Mouse (Mus musculus): ENCODE results near the gene Ice1. TPM values are rescaled to one million over a fixed set of nuclear protein-coding genes. Genes with fewer than 3 reads are reported as not detected.
A peak's percentile ranks its signal among the peaks of the same experiment; 100 is the strongest.

Gene Ice1
- 9.7 and 10.3 TPM in 2 replicates for polyA plus RNA-seq (2016; fragmentation: Nextera tagmentation; extraction: Ambion mirVana)

DNA sequence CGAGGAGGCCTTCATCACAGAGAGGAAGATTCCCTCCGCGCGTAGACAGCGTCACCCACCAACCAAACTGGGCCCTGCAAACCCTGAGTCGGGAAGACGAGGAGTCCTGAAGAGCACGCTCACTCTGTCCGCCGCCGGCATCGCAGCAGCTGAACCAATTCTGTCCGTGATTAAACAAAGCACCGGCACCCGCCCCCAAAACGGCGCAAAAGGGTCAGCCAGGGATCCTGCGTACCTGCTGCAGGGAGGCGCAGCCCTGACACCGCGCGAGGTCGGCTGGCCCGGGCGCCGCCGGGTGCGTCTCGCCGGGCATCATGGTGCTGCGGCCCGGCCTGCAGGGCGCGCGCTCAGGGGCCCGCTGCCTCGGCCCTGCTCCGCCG is at the start of gene Ice1:
Ice1 (minus strand) TSS at position 353 of the 380 bp plus-strand sequence.
- under 1% methylated on average over 39 of the region's 39 CpGs for WGBS (ENCODE audit: insufficient replicate concordance)
- ATAC-seq: peak; percentile 42

DNA sequence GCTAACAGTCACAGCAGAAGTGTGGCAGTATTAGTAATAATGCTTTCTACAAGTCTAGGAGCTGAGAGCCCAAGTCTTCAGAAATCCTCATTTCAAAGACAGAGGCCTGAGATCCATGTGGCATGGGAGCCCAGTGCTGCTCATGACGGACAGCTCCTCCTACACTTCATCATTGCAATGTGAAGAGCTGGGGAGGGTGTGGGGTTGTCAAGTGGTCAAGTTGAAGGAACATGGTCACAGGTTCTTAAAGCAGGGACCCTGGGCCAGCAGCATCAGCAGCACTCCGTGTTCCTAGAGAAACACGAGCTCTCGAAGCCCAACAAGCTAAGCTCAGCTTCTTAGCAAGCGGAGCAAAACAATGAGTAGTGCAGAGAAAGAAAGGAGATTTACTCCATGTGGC is 48.4 kb upstream of the Ice1 start:
- ATAC-seq: no peak
- Histone ChIP-seq H3K9me3 (replicated peaks) (no peaks in the 10 kb centered on the region), H3K27me3 (replicated peaks) (no peaks in the 10 kb centered on the region), H3K4me1 (no peaks in the 10 kb centered on the region), H3K36me3 (no peaks in the 10 kb centered on the region), H3K9ac (no peak overlapping the region), H3K4me2 (no peak overlapping the region), H3K27ac (no peak overlapping the region), H3K4me3 (no peak overlapping the region)
- WGBS (ENCODE audit: insufficient replicate concordance): 70% methylated on average over 5 of the region's 5 CpGs

More for the DNA sequence above, at the start of gene Ice1:
- H3K4me2 ChIP-seq: peak within 1 kb of the TSS; percentile 79
- H3K9me3 ChIP-seq (replicated peaks): no peaks in the 10 kb centered on the region
- H3K4me1 ChIP-seq: peaks cover 36% of the 10 kb centered on the region
- no peaks in the 10 kb centered on the region for H3K27me3 ChIP-seq (replicated peaks)
- H3K9ac ChIP-seq: peak within 1 kb of the TSS; percentile 85
- H3K27ac ChIP-seq: peak within 1 kb of the TSS; percentile 77
- peak within 1 kb of the TSS; percentile 90 for H3K4me3 ChIP-seq
- no peaks in the 10 kb centered on the region for H3K36me3 ChIP-seq

DNA sequence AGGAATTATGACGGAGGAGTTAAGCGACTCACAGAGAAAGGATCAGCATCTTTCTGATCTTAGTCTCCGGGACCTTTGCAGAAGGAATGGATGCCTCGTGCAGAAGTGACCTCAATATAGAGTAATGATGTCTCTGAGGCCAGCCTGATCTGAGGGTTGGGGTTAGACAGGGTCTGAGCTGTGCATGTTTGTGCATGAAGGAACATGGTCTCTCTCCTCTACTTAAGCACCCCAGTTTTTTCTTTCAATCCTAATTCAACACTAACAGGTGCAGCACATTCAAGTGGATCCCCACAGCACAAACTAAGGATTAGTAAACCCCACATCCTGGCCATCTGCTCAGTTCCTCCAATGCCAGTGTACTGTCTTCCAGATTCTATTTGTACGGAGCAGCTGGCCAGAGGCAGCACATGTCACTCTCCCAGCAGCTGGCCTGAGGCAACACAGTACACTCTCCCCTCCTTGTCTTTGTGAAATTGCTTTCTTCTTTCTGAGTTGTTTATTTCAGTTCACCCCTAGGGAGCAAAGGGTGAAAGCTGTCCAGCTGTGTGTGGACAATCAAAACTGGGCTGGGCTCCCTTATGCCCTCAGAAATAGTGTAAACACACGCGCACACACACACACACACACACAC is 47.7 kb upstream of the Ice1 start:
- H3K27ac ChIP-seq: no peak overlapping the region
- 79% methylated on average over 7 of the region's 7 CpGs for WGBS (ENCODE audit: insufficient replicate concordance)
- ATAC-seq: no peak
- H3K27me3 ChIP-seq (replicated peaks): no peaks in the 10 kb centered on the region
- H3K4me1 ChIP-seq: no peaks in the 10 kb centered on the region
- no peak overlapping the region for H3K4me3 ChIP-seq
- no peak overlapping the region for H3K4me2 ChIP-seq
- no peak overlapping the region for H3K9ac ChIP-seq
- no peaks in the 10 kb centered on the region for H3K36me3 ChIP-seq
- H3K9me3 ChIP-seq (replicated peaks): no peaks in the 10 kb centered on the region

DNA sequence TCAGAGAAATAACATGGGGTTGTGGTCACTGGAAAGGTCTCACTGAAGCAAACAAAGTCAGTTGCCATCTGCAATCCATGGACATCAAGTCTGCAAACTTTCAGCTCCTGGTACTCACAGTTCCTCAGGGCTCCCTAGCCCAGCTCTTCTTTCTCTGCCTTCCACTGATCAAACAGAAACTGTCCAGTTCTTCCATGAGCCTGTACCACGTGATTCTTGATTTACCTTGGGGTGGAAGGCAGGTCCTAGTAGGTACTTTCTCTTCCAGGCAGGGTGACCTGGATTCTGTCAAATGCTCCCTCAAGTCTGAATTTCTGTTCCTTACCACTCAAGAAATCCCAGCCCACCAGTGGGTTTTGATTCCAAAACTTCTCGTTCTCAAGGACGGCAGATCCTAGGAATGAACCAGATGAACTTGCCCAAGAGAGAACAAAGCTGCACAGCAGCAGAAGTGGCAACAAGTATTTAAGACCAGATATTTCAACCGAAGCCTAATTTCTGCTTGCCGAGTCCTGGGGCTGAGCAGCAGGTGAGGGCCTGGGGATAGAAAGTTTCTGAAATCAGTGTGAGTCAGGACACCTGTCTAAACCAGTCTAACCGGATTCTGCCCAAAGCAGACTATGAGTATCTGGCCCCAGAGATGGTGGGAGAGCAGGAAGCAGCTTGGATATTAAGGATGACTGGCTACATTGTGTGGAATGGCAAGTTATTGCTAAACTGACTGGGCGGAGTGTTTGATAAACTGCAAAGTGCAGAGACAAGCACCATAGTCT is 44.2 kb upstream of the Ice1 start:
- Histone ChIP-seq H3K9me3 (replicated peaks) (no peaks in the 10 kb centered on the region), H3K27ac (no peak overlapping the region), H3K36me3 (no peaks in the 10 kb centered on the region), H3K27me3 (replicated peaks) (no peaks in the 10 kb centered on the region), H3K9ac (no peak overlapping the region), H3K4me3 (no peak overlapping the region), H3K4me2 (no peak overlapping the region), H3K4me1 (no peaks in the 10 kb centered on the region)
- no peak for ATAC-seq
- 64% methylated on average over 7 of the region's 7 CpGs for WGBS (ENCODE audit: insufficient replicate concordance)

DNA sequence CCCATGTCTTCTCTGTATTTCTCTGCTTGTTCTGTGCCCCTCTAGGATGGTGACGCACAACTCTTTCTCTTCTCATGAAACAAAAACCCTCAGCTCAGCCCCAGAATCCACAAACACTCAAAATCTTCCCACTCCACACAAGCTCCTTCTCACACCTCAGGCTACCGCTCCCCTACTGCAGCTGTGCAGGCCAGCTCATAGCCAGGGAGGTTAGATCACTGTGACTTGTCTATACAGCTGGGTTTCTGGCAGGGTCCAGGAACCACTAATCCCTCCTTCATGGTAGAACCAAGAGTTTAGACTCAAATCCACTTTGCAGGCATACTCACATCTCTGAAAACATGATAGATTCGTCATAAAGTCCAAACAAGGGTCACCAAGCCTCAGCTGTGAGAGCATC is 42.9 kb upstream of the Ice1 start:
- H3K4me2 ChIP-seq: no peak overlapping the region
- WGBS (ENCODE audit: insufficient replicate concordance): 60% methylated on average over 3 of the region's 3 CpGs
- no peak overlapping the region for H3K4me3 ChIP-seq
- H3K9me3 ChIP-seq (replicated peaks): no peaks in the 10 kb centered on the region
- no peaks in the 10 kb centered on the region for H3K27me3 ChIP-seq (replicated peaks)
- ATAC-seq: no peak
- no peak overlapping the region for H3K27ac ChIP-seq
- no peaks in the 10 kb centered on the region for H3K4me1 ChIP-seq
- H3K36me3 ChIP-seq: no peaks in the 10 kb centered on the region
- H3K9ac ChIP-seq: no peak overlapping the region

DNA sequence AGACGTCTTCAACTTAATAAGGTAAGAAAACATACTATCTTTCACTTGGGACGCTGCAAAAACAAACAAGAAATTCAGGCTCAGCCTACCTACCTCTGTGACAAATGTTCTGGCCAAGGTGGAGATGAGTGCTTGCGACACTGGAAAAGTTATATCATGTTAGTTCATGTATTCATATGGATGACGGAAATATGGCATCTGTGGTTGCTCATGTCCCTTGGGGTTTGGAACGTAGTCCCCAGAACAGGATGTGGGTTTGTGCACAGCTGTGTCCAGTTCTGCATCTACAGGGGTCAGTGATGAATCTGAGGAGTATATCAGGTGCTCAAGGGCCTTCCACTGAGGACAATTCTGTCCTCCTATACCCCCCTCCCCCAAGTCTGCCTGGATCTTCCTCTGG is 40.3 kb upstream of the Ice1 start:
- ATAC-seq: no peak
- no peak overlapping the region for H3K4me3 ChIP-seq
- no peaks in the 10 kb centered on the region for H3K4me1 ChIP-seq
- H3K27me3 ChIP-seq (replicated peaks): no peaks in the 10 kb centered on the region
- H3K36me3 ChIP-seq: no peaks in the 10 kb centered on the region
- no peak overlapping the region for H3K9ac ChIP-seq
- H3K4me2 ChIP-seq: no peak overlapping the region
- H3K27ac ChIP-seq: no peak overlapping the region
- 64% methylated on average over 5 of the region's 5 CpGs for WGBS (ENCODE audit: insufficient replicate concordance)
- no peaks in the 10 kb centered on the region for H3K9me3 ChIP-seq (replicated peaks)

DNA sequence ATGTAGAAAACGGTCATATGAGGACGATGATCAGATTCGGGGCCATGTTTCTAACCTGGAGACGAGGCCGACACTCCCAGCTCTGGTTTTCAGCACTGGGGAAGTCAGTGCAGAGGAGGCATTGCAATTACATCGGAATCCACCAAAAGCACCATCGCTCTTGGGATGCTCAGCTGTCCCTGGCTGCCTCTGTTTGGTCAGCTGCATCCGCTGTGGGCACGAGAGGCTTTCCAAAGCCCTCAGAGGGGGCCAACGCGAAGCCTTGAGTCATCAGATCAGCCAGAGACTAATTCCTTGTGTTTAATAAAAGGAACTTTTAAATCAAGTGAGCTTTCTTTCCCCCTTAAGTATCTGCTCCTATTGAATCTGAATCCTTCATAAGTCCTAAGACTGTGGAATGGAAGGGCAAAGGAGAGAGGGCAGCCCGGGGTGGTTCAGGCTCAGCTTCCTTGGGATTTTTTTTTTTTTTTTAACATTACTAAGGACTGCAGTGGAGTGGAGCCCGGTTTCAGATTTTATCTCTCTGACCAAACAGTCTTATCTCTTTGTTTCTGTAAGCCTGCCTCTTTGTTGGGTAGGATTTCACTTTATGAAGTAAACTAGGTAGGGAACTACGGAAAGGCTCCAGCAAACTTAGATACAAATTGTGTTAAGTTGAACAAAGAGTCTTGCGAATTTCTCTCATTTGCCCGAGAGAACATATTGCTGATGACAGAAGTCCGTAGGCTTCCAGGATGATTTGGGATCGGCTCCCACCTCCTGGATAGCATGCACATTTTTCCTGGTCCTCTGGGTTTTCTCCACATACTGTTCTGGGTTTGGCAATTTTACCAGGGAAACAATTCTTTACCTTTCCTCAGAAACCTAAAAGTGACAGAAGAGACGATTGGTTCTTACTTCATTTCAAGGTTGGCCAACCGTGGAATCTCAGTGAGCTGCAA is 39.1 kb upstream of the Ice1 start:
- 53% methylated on average over 20 of the region's 20 CpGs for WGBS (ENCODE audit: insufficient replicate concordance)
- H3K4me3 ChIP-seq: no peak overlapping the region
- H3K4me1 ChIP-seq: no peaks in the 10 kb centered on the region
- no peaks in the 10 kb centered on the region for H3K36me3 ChIP-seq
- ATAC-seq: no peak
- no peak overlapping the region for H3K27ac ChIP-seq
- no peak overlapping the region for H3K9ac ChIP-seq
- no peaks in the 10 kb centered on the region for H3K27me3 ChIP-seq (replicated peaks)
- H3K4me2 ChIP-seq: no peak overlapping the region
- H3K9me3 ChIP-seq (replicated peaks): no peaks in the 10 kb centered on the region

DNA sequence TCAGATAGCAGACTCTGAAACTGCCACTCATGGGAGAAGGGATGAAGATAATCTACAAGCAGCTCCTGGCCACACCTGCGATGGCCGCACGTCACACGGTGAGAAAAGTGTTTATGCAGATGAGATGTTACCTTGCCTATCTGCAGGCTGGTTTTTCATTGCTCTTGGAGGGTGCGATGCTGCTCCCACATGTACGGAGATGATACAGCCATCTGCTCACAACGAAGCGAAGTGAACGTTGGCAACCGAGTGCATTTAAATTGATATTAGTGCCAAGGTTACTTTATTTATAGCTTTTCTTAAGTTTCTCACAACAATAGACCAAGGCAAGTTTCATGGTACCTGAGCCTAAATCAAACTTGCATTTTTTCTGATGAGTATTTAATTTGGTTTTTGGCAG is 37.6 kb upstream of the Ice1 start:
- Histone ChIP-seq H3K4me3 (no peak overlapping the region), H3K9me3 (replicated peaks) (no peaks in the 10 kb centered on the region), H3K4me1 (no peaks in the 10 kb centered on the region), H3K27me3 (replicated peaks) (no peaks in the 10 kb centered on the region), H3K4me2 (no peak overlapping the region), H3K27ac (no peak overlapping the region), H3K9ac (no peak overlapping the region), H3K36me3 (no peaks in the 10 kb centered on the region)
- WGBS (ENCODE audit: insufficient replicate concordance): 82% methylated on average over 10 of the region's 10 CpGs
- ATAC-seq: no peak

DNA sequence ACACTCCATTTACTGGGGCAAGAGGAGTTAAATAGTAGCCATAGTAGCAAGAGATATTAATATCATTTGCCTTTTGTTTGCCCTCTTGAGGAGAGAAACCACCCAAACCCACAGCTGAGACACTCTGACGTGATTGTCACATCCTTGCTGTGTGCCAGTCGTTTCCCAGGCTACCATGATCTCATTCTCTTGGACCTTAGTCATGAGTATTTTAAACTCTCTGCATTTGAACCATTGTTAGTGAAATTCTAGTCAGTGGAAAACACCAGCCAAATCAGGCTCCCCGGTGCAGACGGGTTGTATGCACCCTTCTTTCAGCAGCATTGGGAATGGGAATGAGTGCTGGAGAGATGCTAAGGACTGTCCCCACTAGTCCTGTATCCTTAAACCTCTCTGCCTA is 32.6 kb upstream of the Ice1 start:
- no peak overlapping the region for H3K4me2 ChIP-seq
- no peak overlapping the region for H3K27ac ChIP-seq
- no peak for ATAC-seq
- H3K4me1 ChIP-seq: no peaks in the 10 kb centered on the region
- no peak overlapping the region for H3K4me3 ChIP-seq
- no peak overlapping the region for H3K9ac ChIP-seq
- WGBS (ENCODE audit: insufficient replicate concordance): 62% methylated on average over 4 of the region's 4 CpGs
- H3K9me3 ChIP-seq (replicated peaks): no peaks in the 10 kb centered on the region
- H3K36me3 ChIP-seq: no peaks in the 10 kb centered on the region
- no peaks in the 10 kb centered on the region for H3K27me3 ChIP-seq (replicated peaks)

DNA sequence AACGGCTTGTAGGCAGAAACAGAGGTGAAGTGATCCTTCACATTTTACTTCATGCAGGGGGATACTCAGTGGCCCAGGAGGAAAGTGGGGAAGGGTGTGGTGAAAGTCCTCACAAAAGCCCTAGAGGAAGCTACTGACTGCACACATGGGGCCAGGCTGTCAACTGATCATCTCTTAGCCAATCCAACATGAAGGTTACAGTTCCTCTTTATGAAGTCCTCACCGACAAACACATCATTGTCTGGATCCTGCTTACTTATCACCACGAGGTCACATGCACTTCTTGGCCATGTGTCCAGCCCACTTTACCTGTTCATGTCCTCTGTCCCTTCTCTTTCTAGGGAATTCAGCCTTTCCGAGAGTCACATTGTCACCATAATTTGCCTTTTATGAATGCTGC is 22.3 kb upstream of the Ice1 start:
- no peak overlapping the region for H3K4me3 ChIP-seq
- no peak for ATAC-seq
- H3K9me3 ChIP-seq (replicated peaks): no peaks in the 10 kb centered on the region
- WGBS (ENCODE audit: insufficient replicate concordance): 52% methylated on average over 4 of the region's 4 CpGs
- H3K27ac ChIP-seq: no peak overlapping the region
- H3K9ac ChIP-seq: no peak overlapping the region
- H3K4me2 ChIP-seq: no peak overlapping the region
- no peaks in the 10 kb centered on the region for H3K36me3 ChIP-seq
- no peaks in the 10 kb centered on the region for H3K4me1 ChIP-seq
- no peaks in the 10 kb centered on the region for H3K27me3 ChIP-seq (replicated peaks)

DNA sequence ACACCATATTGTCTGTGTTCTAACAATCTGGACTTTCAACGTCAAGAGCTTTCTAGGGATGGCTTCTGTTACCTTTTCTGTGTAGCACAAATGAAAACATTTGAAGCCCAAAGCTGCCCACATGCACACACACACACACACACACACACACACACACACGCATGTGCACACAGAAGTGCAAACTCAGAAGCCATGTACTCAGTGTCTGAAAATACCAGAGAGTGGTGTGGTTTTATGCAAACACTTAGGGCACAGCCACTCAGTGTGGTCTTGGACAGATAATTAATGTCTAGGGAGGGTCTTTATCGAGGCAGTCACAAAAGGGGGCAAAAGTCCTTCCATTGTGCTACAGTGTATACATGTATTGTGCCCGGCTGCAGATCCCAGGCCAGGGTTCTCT is 19.3 kb upstream of the Ice1 start:
- ATAC-seq: no peak
- Histone ChIP-seq H3K27me3 (replicated peaks) (no peaks in the 10 kb centered on the region), H3K9me3 (replicated peaks) (no peaks in the 10 kb centered on the region), H3K4me1 (0 out of 2 replicates have a peak, but pooled peaks cover 4% of the 10 kb centered on the region), H3K36me3 (no peaks in the 10 kb centered on the region), H3K27ac (no peak overlapping the region), H3K9ac (no peak overlapping the region), H3K4me2 (no peak overlapping the region), H3K4me3 (no peak overlapping the region)
- WGBS (ENCODE audit: insufficient replicate concordance): 65% methylated on average over 4 of the region's 4 CpGs

DNA sequence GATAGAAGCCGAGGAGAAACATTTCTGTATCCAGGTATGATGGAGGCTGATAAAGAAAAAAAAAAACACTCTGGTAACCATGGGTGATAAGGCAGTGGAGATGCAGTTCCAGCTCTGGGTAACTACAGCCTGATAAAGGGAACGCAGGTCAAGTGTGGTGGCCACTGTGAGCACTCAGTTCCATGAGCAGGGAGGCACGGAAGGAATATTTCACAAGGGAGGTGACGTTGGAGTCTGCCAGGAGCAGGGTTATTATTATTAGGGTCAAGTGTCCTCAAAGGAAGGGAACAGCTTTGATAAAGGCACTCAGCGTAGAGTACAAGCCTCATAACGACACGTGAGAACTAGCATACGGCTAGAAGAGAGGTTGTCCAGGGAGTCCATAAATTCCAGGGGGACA is 18.9 kb upstream of the Ice1 start:
- H3K36me3 ChIP-seq: no peaks in the 10 kb centered on the region
- no peak overlapping the region for H3K4me2 ChIP-seq
- H3K9me3 ChIP-seq (replicated peaks): no peaks in the 10 kb centered on the region
- no peaks in the 10 kb centered on the region for H3K27me3 ChIP-seq (replicated peaks)
- H3K9ac ChIP-seq: no peak overlapping the region
- no peak for ATAC-seq
- 59% methylated on average over 8 of the region's 8 CpGs for WGBS (ENCODE audit: insufficient replicate concordance)
- H3K4me3 ChIP-seq: no peak overlapping the region
- no peak overlapping the region for H3K27ac ChIP-seq
- H3K4me1 ChIP-seq: 0 out of 2 replicates have a peak, but pooled peaks cover 4% of the 10 kb centered on the region

Measured in liver, embryonic 12.5 days (tissue).